Mouse (Mus musculus) neural tube, postnatal 0 days (tissue): Measurements from ENCODE around the gene Ybx1. TPM values are rescaled to one million over a fixed set of nuclear protein-coding genes. Genes with fewer than 3 reads are reported as not detected.

Experiments used
- polyA plus RNA-seq: library from polyadenylated mRNA; unstranded; fragments of >200 nt; fragmentation: Nextera tagmentation; extraction: Ambion mirVana; gene quantifications from 2 replicates; pipeline ENCODE4 v1.2.1, GENCODE M21; 2015

The Ybx1 gene
- polyA plus RNA-seq: 978 and 1,085 TPM in 2 replicates

DNA sequence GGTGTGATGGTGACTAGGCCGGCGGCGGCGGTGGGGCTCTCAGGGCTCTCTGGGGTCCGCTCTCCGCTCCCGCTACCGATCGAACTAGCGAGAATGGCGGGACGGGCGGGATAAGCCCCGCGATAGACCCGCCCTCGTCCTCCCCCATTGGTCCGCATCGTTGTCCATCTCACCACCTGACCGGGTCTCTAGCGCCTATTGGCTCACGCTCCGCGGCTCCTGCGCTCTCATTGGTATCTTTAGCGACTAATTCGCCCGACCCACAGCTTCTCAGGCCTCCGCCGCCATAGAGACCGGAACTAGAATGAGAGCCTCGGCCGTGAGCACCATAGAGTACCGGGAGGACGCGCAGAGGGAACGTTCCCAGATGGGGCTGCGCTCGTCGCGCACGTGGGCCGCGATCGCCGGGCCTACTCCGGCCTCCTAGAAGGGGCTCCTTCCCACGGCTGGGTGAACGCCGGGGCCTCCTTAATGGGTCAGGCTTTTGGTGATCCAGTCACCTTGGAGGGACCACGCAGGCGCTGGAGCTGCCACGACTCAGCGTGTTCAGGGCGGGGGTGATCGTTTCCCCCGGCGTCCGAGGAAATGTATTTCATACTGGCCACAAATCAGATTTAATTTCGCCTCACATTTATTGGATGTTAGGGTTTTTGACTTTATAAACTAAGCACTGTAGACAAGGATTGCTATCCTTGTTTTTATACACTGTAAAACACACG, at the start of gene Ybx1:
Ybx1 (minus strand) TSS at position 190 of the 719 bp plus-strand sequence.

DNA sequence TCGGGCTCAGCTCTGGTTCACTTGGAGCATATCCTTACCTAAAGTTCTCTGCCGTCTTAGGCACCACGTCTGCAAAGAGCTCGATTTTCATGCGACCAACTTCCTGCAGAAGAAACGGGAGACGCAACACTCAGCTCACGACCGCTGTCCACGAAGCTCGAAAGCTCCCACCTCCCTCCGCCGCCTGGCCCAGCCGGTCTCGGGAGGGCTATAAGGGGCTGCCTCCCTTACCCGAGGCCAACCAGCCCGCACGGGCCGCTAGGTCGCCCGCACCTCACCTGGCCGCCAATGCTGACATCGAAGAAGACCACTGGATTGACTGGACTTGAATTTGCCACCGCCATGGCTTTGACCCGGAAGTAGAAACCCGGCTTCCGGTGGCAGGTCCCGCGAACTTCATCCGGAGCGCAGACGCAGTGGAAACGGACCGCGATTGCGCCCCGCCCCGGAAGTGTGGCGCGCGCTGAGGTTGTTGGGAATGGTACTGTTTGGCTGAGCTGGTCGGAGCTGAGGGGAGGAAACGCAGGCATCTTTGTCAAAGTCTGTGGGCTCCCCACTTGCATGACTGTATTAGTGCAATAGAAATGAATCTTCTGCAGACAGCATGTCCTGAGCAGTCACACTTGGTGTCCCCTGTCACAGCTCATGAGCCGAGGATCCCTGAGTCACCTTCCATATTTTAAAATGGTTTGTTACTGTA, 25.9 kb upstream of the Ybx1 start, which contains the start of gene Ppih:
Ppih (minus strand) TSS at position 416 of the 700 bp plus-strand sequence.

DNA sequence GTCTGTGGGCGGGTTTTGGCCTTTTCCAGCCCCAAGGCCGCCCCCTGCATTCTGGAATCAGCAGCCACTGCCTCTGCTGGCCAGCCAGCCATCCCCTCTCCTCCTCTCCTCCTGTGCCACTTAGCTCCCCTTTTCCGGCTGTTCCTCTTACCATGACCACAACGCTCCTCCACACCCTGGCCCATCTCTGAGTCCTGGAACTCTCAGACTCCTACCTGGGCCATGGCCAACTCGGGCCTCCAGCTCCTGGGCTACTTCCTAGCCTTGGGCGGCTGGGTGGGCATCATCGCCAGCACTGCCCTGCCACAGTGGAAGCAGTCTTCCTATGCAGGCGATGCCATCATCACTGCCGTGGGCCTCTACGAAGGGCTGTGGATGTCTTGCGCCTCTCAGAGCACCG, 39.1 kb downstream of the Ybx1 start, which contains the start of gene Cldn19:
Cldn19 (plus strand) TSS at position 64 of the 400 bp plus-strand sequence.

DNA sequence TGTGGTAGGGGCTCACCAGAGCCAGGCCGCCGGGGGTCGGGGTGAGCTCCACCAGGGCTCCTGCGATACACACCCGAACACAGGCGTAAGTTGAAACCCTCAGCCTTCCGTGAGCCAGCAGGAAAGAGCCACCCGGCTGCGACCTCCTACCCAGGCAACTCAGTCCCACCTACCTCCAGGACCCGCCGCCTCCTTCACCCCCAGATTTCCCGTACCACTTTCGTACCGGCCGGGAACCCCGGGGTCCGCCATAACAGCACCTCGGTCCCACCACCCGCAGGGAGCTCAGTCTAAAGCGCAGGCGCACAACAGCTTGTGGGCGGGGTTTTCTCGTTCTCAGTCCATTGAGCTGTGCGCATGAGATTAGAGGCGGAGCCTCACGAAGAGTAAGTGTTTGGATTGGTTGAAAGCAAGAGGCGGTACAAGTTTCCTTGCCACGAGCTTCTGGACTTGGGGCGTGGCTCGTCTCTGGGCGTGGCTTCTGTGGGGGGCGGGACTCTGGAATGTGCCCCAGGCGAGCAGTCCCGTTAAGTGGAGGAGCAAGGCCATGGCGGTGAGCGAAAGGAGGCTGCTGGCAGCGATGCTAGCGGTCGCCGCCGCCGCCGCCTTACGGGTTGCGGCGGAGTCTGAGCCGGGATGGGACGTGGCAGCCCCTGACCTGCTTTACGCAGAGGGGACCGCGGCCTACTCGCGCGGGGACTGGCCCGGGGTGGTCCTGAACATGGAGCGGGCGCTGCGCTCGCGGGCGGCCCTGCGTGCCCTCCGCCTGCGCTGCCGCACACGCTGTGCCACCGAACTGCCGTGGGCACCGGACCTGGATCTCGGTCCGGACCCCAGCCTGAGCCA, 61.8 kb downstream of the Ybx1 start, which contains the start of the genes AU022252 and P3h1:
AU022252 (minus strand) TSS at position 303 of the 846 bp plus-strand sequence.
P3h1 (plus strand) TSS at position 506 of the 846 bp plus-strand sequence.

Other genes with a start within 250 kb of the Ybx1 start
- gene Slc2a1, start 185.9 kb downstream of the Ybx1 start, polyA plus RNA-seq: 49.0 and 56.7 TPM in 2 replicates
- 3.4 and 3.7 TPM in 2 replicates for gene Zfp691, start 120.4 kb downstream of the Ybx1 start, polyA plus RNA-seq
- 0.43 and 0.82 TPM in 2 replicates for gene Ermap, start 104.6 kb downstream of the Ybx1 start, polyA plus RNA-seq
- gene Svbp, start 99.3 kb downstream of the Ybx1 start, polyA plus RNA-seq: 176 and 177 TPM in 2 replicates
- 0.13 and 0.41 TPM in 2 replicates for gene Tmem269, start 76.4 kb downstream of the Ybx1 start, polyA plus RNA-seq
- gene AU022252, start 61.9 kb downstream of the Ybx1 start, polyA plus RNA-seq: 19.6 and 25.0 TPM in 2 replicates
- gene P3h1, start 61.7 kb downstream of the Ybx1 start, polyA plus RNA-seq: 12.8 and 13.9 TPM in 2 replicates
- 5.6 and 6.3 TPM in 2 replicates for gene Cldn19, start 39.2 kb downstream of the Ybx1 start, polyA plus RNA-seq
- gene Ppih, start 25.9 kb upstream of the Ybx1 start, polyA plus RNA-seq: 42.3 and 44.7 TPM in 2 replicates
- 21.9 and 24.6 TPM in 2 replicates for gene Ccdc30, start 120.9 kb upstream of the Ybx1 start, polyA plus RNA-seq
- 28.1 and 34.0 TPM in 2 replicates for gene Ppcs, start 127.8 kb upstream of the Ybx1 start, polyA plus RNA-seq
- gene Zmynd12, start 128.2 kb upstream of the Ybx1 start, polyA plus RNA-seq: 0.40 and 0.64 TPM in 2 replicates
- gene Rimkla, start 198.0 kb upstream of the Ybx1 start, polyA plus RNA-seq: 24.0 and 28.1 TPM in 2 replicates
- gene Foxj3, start 242.4 kb upstream of the Ybx1 start, polyA plus RNA-seq: 19.8 and 20.1 TPM in 2 replicates
- 13.7 and 14.6 TPM in 2 replicates for gene Frg2f1, start 244.9 kb upstream of the Ybx1 start, polyA plus RNA-seq